Mouse (Mus musculus): Measurements from ENCODE around the gene Taco1.
A peak's percentile ranks its signal among the peaks of the same experiment; 100 is the strongest.

The Taco1 gene

GRCm38 (mm10) chr11:106061311-106061710 lies 4.5 kb upstream of the Taco1 start:
- no peak for DNase-seq (ENCODE audit: low read depth, low spot score)

DNA sequence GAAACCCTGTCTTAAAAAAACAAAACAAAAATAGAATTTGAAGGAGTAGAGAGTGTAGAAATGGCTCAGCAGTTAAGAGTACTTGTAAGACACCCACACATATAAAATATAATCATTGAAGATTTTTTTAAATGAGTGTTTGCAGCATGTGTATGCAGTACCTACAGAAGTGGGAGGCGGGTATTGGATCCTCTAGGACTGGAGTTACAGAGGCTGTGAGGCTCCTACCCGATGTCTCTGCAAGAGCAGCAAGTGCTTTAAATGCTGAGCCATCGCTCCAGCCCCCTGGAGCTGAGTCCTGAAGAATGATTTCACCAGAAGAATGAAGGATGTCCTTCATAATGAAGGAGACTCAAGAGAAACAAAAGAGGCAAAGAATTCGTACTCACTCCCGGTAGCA lies 2.1 kb upstream of the Taco1 start:
- DNase-seq (ENCODE audit: low read depth, low spot score), result no peak

- no peak for DNase-seq (ENCODE audit: low read depth, low spot score)
Observed at GRCm38 (mm10) chr11:106065073-106065922, 563 bp upstream of the Taco1 start.

DNA sequence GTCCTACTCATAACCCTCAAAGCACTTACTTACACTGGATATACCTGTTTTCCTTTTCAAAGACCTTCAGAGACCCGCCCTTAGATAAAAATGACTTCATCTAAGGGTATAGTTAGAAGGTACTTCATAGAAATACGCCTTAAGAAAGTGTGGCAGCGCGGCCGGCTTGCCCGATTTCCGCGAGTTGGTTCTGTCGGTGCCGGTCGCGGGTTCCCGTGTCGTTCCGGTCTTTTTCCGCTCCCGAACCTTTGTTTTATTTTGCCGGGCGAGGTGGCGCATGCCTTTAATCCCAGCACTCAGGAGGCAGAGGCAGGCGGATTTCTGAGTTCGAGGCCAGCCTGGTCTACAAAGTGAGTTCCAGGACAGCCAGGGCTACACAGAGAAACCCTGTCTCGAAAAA lies 755 bp downstream of the Taco1 start:
- peak; percentile 69 for DNase-seq (ENCODE audit: low read depth, low spot score)

DNA sequence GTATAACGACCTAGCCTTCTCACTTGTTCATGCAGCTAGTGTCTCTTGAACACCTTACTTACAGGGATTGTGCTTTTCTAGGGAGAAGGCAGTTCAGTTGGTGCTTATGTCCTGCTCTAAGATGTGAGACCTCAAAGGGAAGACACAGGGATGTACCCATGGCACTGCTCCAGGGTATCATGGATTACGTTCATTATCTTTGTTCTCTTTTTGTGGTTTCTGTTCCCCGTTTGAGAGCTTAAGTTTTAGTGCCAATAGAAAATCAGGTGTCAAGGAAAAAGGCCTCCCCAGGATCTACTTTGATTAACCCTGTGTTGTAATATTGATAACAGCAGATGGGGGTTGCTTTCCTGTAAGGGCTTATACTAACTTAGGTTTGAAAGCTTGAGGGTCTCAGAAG lies 7.9 kb downstream of the Taco1 start:
- DNase-seq (ENCODE audit: low read depth, low spot score), result no peak

GRCm38 (mm10) chr11:106076321-106076720 lies 10.5 kb downstream of the Taco1 start:
- DNase-seq (ENCODE audit: low read depth, low spot score), result peak; percentile 85

DNA sequence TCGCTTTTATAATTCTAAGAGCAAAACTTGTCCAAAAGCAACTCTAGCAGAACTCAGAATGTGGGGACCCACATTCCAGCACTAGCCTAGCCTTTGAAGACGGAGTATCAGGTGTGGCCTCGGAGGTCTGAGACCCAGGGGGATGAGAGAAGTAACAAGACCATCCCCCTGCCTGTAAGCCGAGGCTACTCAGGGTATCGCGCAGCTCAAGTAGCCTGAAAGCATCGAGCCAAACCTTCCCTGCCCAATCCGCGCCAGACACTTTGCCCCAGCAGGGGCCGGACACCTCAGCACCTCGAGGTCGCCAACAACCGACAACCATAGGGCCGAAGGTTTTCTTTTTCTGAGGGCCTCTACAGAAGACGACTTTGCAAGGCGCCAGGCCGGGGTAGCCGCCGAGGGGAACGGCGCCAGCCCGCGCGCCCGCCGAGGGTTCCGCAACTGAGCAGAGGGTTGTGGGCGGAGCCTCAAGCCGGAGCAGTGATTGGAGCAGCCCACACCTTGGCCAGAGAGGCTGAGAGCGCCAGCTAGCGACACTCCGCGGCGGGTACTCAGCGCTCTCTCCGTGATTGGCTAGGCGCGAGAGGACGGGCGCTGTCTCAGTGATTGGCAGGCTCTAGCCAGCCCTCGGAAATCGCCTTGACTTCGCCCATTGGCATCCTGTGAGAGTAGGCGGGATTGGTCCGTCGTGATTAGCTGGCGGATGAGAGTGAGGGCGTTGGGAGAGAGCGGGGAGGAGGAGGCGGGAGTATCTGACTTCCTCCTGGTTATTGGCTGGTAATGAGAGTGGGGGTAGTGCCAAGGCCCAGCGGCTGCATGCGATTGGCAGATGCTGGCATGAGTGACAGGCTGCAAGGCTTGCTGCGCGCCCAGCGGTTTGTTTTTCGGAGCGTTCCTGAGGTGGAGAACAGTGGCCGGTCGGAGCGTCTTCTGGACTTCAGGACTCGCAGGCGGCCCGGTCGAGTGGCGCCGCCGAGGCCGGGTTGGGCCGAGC lies 18.1 kb downstream of the Taco1 start, which contains the start of gene Map3k3:
Gene Map3k3, plus strand, starts transcription at position 906 of the 994 bp plus-strand sequence.
- DNase-seq (ENCODE audit: low read depth, low spot score), result peak; percentile 100

- peak; percentile 88 for DNase-seq (ENCODE audit: low read depth, low spot score)
Observed at GRCm38 (mm10) chr11:106084911-106085561, 19.2 kb downstream of the Taco1 start.

GRCm38 (mm10) chr11:106098223-106098622 lies 32.4 kb downstream of the Taco1 start:
- no peak for DNase-seq (ENCODE audit: low read depth, low spot score)

DNA sequence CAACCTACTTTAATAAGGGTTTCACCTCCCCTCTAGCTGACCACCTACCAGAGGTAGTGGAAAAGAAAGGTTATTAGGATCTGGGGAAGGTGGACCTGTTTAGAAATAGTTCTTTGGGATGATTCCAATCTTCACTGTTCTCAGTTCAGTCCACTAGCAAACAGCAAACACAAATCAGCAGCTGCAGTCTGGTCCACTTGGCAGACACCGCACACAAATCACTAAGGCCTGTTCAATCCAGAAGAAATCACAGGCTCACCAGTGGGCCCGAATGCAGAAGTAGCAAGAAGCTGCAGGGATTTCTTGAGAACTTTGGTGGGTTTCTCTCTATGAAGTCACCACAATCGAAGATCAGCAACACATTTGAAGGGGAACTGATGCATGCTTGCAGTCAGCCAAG lies 37.0 kb downstream of the Taco1 start:
- DNase-seq (ENCODE audit: low read depth, low spot score), result no peak

DNA sequence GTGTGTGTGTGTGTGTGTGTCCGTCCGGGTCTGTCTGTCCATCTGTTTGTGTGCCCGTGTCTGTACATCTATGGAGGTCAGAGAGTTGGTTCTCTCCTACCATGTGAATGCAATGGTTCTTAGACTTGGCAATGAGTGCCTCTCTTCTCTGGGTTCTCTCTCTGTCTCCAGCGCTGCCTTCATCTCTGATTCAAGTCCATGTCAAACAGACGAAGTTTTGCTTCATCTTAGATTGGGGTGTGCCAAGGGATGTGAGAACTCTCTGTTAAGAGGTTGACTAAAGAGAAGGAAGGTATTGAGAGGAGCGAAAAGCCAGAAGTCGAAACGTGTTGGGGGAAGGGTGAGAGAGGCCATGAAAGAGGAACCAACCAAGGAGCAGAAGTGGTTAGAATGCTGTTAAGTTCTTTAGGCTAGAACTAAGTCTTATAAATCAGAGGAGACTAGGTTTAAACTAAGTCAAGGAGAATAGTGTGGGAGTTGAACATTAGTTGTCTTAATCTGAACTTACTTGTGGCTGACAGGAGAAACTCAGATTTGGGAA lies 40.3 kb downstream of the Taco1 start:
- peak; percentile 85 for DNase-seq (ENCODE audit: low read depth, low spot score)

- no peak for DNase-seq (ENCODE audit: low read depth, low spot score)
Observed at GRCm38 (mm10) chr11:106111688-106112087, 45.8 kb downstream of the Taco1 start.

DNA sequence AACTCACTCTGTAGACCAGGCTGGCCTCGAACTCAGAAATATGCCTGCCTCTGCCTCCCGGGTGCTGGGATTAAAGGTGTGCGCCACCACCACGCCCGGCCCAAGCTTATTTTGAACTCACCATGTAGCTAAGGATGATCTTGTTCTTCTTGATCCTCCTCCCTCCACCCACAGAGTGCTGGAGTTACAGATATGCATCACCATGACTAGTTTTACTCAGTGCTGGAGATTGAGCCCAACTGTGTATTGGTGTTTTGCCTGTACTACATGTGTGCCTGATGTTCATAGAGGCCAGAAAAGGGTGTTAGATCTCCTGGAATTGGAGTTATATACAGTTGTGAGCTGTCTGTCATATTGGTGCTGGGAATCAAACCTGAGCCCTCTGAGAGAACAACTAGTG lies 56.4 kb downstream of the Taco1 start:
- DNase-seq (ENCODE audit: low read depth, low spot score), result no peak

DNA sequence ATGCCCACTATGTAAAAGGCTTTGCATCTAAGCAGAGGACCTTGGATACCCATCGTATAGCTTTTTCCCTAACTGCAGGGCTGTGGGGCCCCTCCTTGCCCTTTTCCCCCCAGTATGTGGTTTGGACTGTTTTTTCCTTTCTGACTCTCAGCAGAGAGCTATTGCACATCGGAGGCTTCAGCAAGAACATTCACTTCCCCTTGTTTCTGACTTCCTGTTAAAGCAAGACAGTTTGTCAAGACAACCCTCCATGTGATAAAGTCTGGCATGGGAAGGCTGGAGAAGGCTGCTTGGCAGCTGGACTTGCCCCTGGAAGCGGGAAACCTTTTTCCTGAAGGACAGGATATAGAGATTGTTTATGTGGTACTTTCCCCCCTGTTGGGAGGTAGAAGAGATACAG lies 56.9 kb downstream of the Taco1 start:
- peak; percentile 76 for DNase-seq (ENCODE audit: low read depth, low spot score)
